8 mouse cellular contexts compared by ENCODE assay signal in the genomic region with DNA sequence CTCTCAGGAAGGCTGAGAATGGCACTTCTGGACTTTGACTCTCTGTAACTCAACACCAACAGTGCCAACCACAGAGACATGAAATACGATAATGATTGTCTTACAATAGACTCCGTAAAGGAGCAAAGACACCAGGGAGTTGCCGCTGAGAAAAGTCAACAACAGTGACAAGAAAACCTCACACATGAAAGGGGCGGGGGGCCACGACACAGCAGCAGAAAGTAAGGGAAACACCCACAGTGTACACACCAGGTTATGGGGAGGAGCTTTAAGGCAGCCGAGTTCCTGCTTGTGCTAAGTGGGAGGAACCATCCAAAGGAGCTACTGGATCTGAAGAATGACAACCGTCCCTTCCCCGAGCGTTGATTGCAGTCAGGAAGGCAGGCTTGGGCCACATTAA. TPM values are rescaled to one million over a fixed set of nuclear protein-coding genes. Genes with fewer than 3 reads are reported as not detected.
DNase-seq lines count a peak whose midpoint lies in the region; ATAC-seq lines count a peak whose summit lies in the region.
"Had no signal": no experiment of that assay in that cellular context is flagged by ENCODE, and none has a peak within 500 bp of the region (broad histone marks: within the 10 kb centered on the region; RNA-seq: fewer than 3 reads in every experiment).

No protein-coding gene starts in this region.

- peaks cover 18% of the 10 kb centered on the region for H3K4me1 ChIP-seq in intestine, embryonic 16.5 days (ENCODE audit: control insufficient read depth, insufficient read depth, low read length)
- peaks cover 4% of the 10 kb centered on the region; the same call in 1 of the 2 replicates for H3K4me1 ChIP-seq in liver, embryonic 13.5 days (replicated peaks)
- peaks cover 38% of the 10 kb centered on the region for H3K4me1 ChIP-seq in neural tube, embryonic 13.5 days (replicated peaks)
- H3K4me1 ChIP-seq in hindbrain, embryonic 12.5 days, result peaks cover 14% of the 10 kb centered on the region

- peak; percentile 72 for ATAC-seq in intestine, embryonic 16.5 days
- no peak for ATAC-seq in liver, embryonic 13.5 days (ENCODE audit: low read depth)
- ATAC-seq in neural tube, embryonic 13.5 days (ENCODE audit: low read depth), result no peak
- no peak for ATAC-seq in hindbrain, embryonic 12.5 days (ENCODE audit: low FRiP score)

- H3K4me2 ChIP-seq in intestine, embryonic 16.5 days (ENCODE audit: low read depth, low read length), result peak overlapping the region; percentile 25
- H3K4me2 ChIP-seq in liver, embryonic 13.5 days, result peak overlapping the region; percentile 21; the same call in 1 of the 2 replicates
- peak overlapping the region; percentile 24 for H3K4me2 ChIP-seq in neural tube, embryonic 13.5 days
- H3K4me2 ChIP-seq in hindbrain, embryonic 12.5 days (replicated peaks), result no peak overlapping the region
- H3K4me2 ChIP-seq: heart, embryonic 15.5 days had no signal

- no peaks in the 10 kb centered on the region for H3K36me3 ChIP-seq in intestine, embryonic 16.5 days (ENCODE audit: control insufficient read depth, insufficient read depth, low read length)
- no peaks in the 10 kb centered on the region for H3K36me3 ChIP-seq in liver, embryonic 13.5 days
- H3K36me3 ChIP-seq in neural tube, embryonic 13.5 days, result no peaks in the 10 kb centered on the region
- no peaks in the 10 kb centered on the region for H3K36me3 ChIP-seq in hindbrain, embryonic 12.5 days
- H3K36me3 ChIP-seq: heart, embryonic 15.5 days had no signal

- no peaks in the 10 kb centered on the region for H3K27me3 ChIP-seq in intestine, embryonic 16.5 days (replicated peaks; ENCODE audit: control insufficient read depth, insufficient read depth, low read length)
- peaks cover 33% of the 10 kb centered on the region for H3K27me3 ChIP-seq in liver, embryonic 13.5 days
- H3K27me3 ChIP-seq in neural tube, embryonic 13.5 days, result peaks cover 21% of the 10 kb centered on the region
- no peaks in the 10 kb centered on the region for H3K27me3 ChIP-seq in hindbrain, embryonic 12.5 days
- H3K27me3 ChIP-seq: heart, embryonic 15.5 days had no signal

- no peak overlapping the region for H3K4me3 ChIP-seq in intestine, embryonic 16.5 days (ENCODE audit: low read length)
- no peak overlapping the region for H3K4me3 ChIP-seq in liver, embryonic 13.5 days (replicated peaks)
- H3K4me3 ChIP-seq in neural tube, embryonic 13.5 days, result no peak overlapping the region
- H3K4me3 ChIP-seq in hindbrain, embryonic 12.5 days, result no peak overlapping the region
- H3K4me3 ChIP-seq: heart, embryonic 15.5 days had no signal

- H3K27ac ChIP-seq in intestine, embryonic 16.5 days (ENCODE audit: low read length), result no peak overlapping the region
- no peak overlapping the region for H3K27ac ChIP-seq in liver, embryonic 13.5 days
- no peak overlapping the region for H3K27ac ChIP-seq in neural tube, embryonic 13.5 days (replicated peaks)
- no peak overlapping the region for H3K27ac ChIP-seq in hindbrain, embryonic 12.5 days
- H3K27ac ChIP-seq: heart, embryonic 15.5 days had no signal

- 36% methylated on average over 9 of the region's 9 CpGs for WGBS in intestine, embryonic 16.5 days
- WGBS in liver, embryonic 13.5 days (ENCODE audit: insufficient replicate concordance), result 33% methylated on average over 9 of the region's 9 CpGs
- 16% methylated on average over 9 of the region's 9 CpGs for WGBS in neural tube, embryonic 13.5 days
- WGBS in hindbrain, embryonic 12.5 days, result 51% methylated on average over 9 of the region's 9 CpGs

- DNase-seq in embryo, embryonic 11 days, result peak; percentile 40
- no peak for DNase-seq in liver, embryonic 13.5 days
- DNase-seq in gastrocnemius, postnatal 4 days (ENCODE audit: low spot score in 2 of 2), result no peak
- DNase-seq in spleen, postnatal 10 days (ENCODE audit: low spot score in 2 of 2), result no peak

- H3K9me3 ChIP-seq in intestine, embryonic 16.5 days (ENCODE audit: control insufficient read depth, low read length), result no peaks in the 10 kb centered on the region
- H3K9me3 ChIP-seq in liver, embryonic 13.5 days (replicated peaks), result no peaks in the 10 kb centered on the region
- H3K9me3 ChIP-seq in neural tube, embryonic 13.5 days, result no peaks in the 10 kb centered on the region
- H3K9me3 ChIP-seq in hindbrain, embryonic 12.5 days (replicated peaks), result no peaks in the 10 kb centered on the region
- H3K9me3 ChIP-seq: heart, embryonic 15.5 days had no signal

- H3K9ac ChIP-seq in intestine, embryonic 16.5 days (ENCODE audit: low read depth, low read length), result no peak overlapping the region
- no peak overlapping the region for H3K9ac ChIP-seq in liver, embryonic 13.5 days
- no peak overlapping the region for H3K9ac ChIP-seq in neural tube, embryonic 13.5 days
- no peak overlapping the region for H3K9ac ChIP-seq in hindbrain, embryonic 12.5 days
- H3K9ac ChIP-seq: heart, embryonic 15.5 days had no signal

RNA-seq across cellular contexts. Expression of a gene that starts 4.3 kb away (rescaled TPM):
- polyA plus RNA-seq in intestine, embryonic 16.5 days (2015; fragmentation: Nextera tagmentation; extraction: Ambion mirVana), result 11.6 and 17.4 TPM in 2 replicates
- 6.1 and 6.8 TPM in 2 replicates for polyA plus RNA-seq in liver, embryonic 13.5 days (2015; fragmentation: Nextera tagmentation; extraction: Ambion mirVana)
- polyA plus RNA-seq in neural tube, embryonic 13.5 days (2015; fragmentation: Nextera tagmentation; extraction: Ambion mirVana), result 7.5 and 10.2 TPM in 2 replicates
- total RNA-seq in gastrocnemius, postnatal 4 days (2021), result 10 to 100 TPM; 14.9 to 19.2 TPM
- 11.5 and 14.0 TPM in 2 replicates for polyA plus RNA-seq in hindbrain, embryonic 12.5 days (2016; fragmentation: Nextera tagmentation; extraction: Ambion mirVana)
